Mouse (Mus musculus) erythroblast, embryonic 14.5 days (primary cell): ENCODE measurements around the gene Coq9.

Source experiments
- GATA1 ChIP-seq: IDR thresholded peaks from 2 replicates; pipeline ENCODE4 v1.6.1; 2012; ENCODE audit warnings: low read length, inconsistent platforms, mixed read lengths
- TAL1 ChIP-seq: IDR thresholded peaks from 3 replicates; pipeline ENCODE4 v1.6.1; 2012; ENCODE audit warnings: low read length, inconsistent platforms, mixed read lengths

DNA sequence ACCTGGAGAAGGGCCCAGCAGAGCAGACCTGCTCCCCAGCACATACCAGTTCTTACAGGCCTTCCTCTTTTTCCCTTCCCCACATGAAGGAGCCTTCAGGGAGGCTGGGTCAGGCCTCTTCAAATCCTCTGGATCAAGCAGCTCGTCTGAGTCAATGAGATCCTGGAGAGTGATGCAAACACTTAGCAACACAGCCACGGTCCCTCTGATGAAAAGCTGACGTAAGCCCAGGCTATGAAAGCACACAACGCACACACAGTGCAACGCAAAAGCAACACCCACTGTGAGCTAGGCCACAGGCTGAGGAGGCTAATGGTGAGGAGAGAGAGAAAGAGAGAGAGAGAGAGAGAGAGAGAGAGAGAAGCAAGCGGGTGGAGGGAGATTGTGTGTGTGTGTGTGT lies 13.0 kb upstream of the Coq9 start:
- TF ChIP-seq GATA1 (no peak), TAL1 (no peak)
